Mouse (Mus musculus) liver, adult 2 months (tissue): Measurements from ENCODE around the gene Mab21l1.

ENCODE experiments used
- CTCF ChIP-seq: fragments of 200-500 bp; IDR thresholded peaks from 2 replicates; pipeline ENCODE4 v1.5.1; 2011; ENCODE audit warnings: low read depth, low read length, control low read depth
- POLR2A ChIP-seq: fragments of 200-500 bp; IDR thresholded peaks from 2 replicates; pipeline ENCODE4 v1.6.1; 2011; ENCODE audit warnings: low read length, control low read depth; ENCODE audit not compliant: insufficient read depth; ENCODE audit errors: extremely low read depth

GRCm38 (mm10) chr3:55778764-55779730 is 3.3 kb upstream of the Mab21l1 start:
- TF ChIP-seq POLR2A (no peak), CTCF (no peak)
